Mouse (Mus musculus) testis, adult 2 months (tissue): ENCODE results near the gene Ttyh2.

Experiments
- CTCF ChIP-seq: fragments of 200-500 bp; IDR thresholded peaks from 2 replicates; pipeline ENCODE4 v1.5.1; 2012; ENCODE audit warnings: low read depth, mild to moderate bottlenecking, inconsistent platforms, low read length, moderate library complexity; ENCODE audit not compliant: control insufficient read depth, insufficient read depth, insufficient replicate concordance
- POLR2A ChIP-seq: fragments of 200-500 bp; IDR thresholded peaks from 2 replicates; pipeline ENCODE4 v1.6.1; 2012; ENCODE audit warnings: low read depth, mild to moderate bottlenecking, inconsistent platforms, low read length, moderate library complexity; ENCODE audit not compliant: control insufficient read depth

GRCm38 (mm10) chr11:114740598-114740997 is 65.4 kb downstream of the Ttyh2 start:
- no peak for TF ChIP-seq CTCF
- no peak for TF ChIP-seq POLR2A
